14 mouse cellular contexts compared by ENCODE assay signal in the genomic region with DNA sequence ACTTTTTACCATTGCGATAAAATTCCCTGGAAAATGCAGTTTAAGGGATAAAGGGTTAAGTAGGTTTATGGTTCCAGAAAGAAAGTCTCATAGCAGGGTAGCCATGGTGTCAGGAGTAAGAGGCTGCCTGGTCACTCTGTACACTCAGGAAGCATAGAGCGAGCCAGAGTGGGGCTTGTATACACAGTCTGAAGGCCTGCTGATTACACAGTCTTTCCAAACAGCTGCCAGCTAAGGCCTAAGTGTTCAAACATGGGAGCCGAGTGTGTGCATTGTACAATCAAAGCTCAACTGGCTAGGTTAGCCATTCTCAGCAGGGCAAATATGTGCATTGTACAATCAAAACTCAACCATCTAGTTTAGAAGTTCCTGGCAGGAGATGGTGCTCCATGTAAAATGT.
DNase-seq lines count a peak whose midpoint lies in the region; ATAC-seq and TF ChIP-seq lines count a peak whose summit lies in the region.
"Had no signal": no experiment of that assay in that cellular context is flagged by ENCODE, and none has a peak within 500 bp of the region (broad histone marks: within the 10 kb centered on the region; RNA-seq: fewer than 3 reads in every experiment).

No protein-coding gene starts in this region.

- DNase-seq in intestine, embryonic 14.5 days (ENCODE audit: low spot score): peak; percentile 55
- peak; percentile 79 for DNase-seq in stomach, postnatal 0 days (ENCODE audit: low spot score)
- DNase-seq in left cerebral cortex, postnatal 25 days (ENCODE audit: low spot score in 2 of 2): no peak
- no peak for DNase-seq in cerebellum, postnatal 4 days (ENCODE audit: low spot score in 2 of 2)
- no peak for DNase-seq in adrenal gland, adult (ENCODE audit: inconsistent age in 2 of 2, low spot score in 1 of 2)
- DNase-seq: cerebellum, adult 9-10 months; right cerebral cortex, postnatal 14 days; thymus, postnatal 25 days had no signal

- no peak overlapping the region for H3K9ac ChIP-seq in intestine, embryonic 14.5 days (ENCODE audit: low read length)
- H3K9ac ChIP-seq in intestine, postnatal 0 days (ENCODE audit: low read depth, low read length): no peak overlapping the region
- no peak overlapping the region for H3K9ac ChIP-seq in liver, embryonic 12.5 days
- H3K9ac ChIP-seq in lung, embryonic 16.5 days (ENCODE audit: low read length): no peak overlapping the region
- no peak overlapping the region for H3K9ac ChIP-seq in stomach, postnatal 0 days (ENCODE audit: low read length)
- H3K9ac ChIP-seq: embryonic facial prominence, embryonic 12.5 days; kidney, embryonic 15.5 days had no signal

- intact Hi-C loops in left cerebral cortex, postnatal 25 days (cut with DNase I): no loop called here

- no peak for TF ChIP-seq CTCF in intestine, postnatal 0 days (IDR thresholded peaks at IDR 0.05; ENCODE audit: low read depth)
- TF ChIP-seq CTCF in stomach, postnatal 0 days (IDR thresholded peaks at IDR 0.05; ENCODE audit: low read depth): no peak

- no peak for TF ChIP-seq EP300 in stomach, postnatal 0 days (optimal IDR thresholded peaks at IDR 0.05)

- H3K27ac ChIP-seq in intestine, embryonic 14.5 days (ENCODE audit: low read depth): no peak overlapping the region
- no peak overlapping the region for H3K27ac ChIP-seq in intestine, postnatal 0 days (ENCODE audit: low read depth, low read length)
- H3K27ac ChIP-seq in liver, embryonic 12.5 days: no peak overlapping the region
- H3K27ac ChIP-seq in lung, embryonic 16.5 days (ENCODE audit: low read length): peak overlapping the region; percentile 93
- H3K27ac ChIP-seq in stomach, postnatal 0 days (replicated peaks): no peak overlapping the region; the same call in 1 of the 2 replicates
- H3K27ac ChIP-seq: embryonic facial prominence, embryonic 12.5 days; kidney, embryonic 15.5 days had no signal

- no peaks in the 10 kb centered on the region for H3K9me3 ChIP-seq in intestine, embryonic 14.5 days (ENCODE audit: control insufficient read depth, low read length)
- H3K9me3 ChIP-seq in intestine, postnatal 0 days (ENCODE audit: control insufficient read depth): no peaks in the 10 kb centered on the region
- H3K9me3 ChIP-seq in liver, embryonic 12.5 days (replicated peaks): no peaks in the 10 kb centered on the region
- no peaks in the 10 kb centered on the region for H3K9me3 ChIP-seq in lung, embryonic 16.5 days (ENCODE audit: control insufficient read depth, low read length)
- H3K9me3 ChIP-seq in stomach, postnatal 0 days (ENCODE audit: control insufficient read depth, low read length): no peaks in the 10 kb centered on the region
- H3K9me3 ChIP-seq: embryonic facial prominence, embryonic 12.5 days; kidney, embryonic 15.5 days had no signal

- no peaks in the 10 kb centered on the region; the same call in 1 of the 2 replicates for H3K4me1 ChIP-seq in intestine, embryonic 14.5 days (replicated peaks; ENCODE audit: control insufficient read depth, insufficient read depth, low read length)
- H3K4me1 ChIP-seq in intestine, postnatal 0 days (replicated peaks; ENCODE audit: control insufficient read depth, insufficient read depth, low read length): no peaks in the 10 kb centered on the region
- H3K4me1 ChIP-seq in liver, embryonic 12.5 days: no peaks in the 10 kb centered on the region
- peaks cover 5% of the 10 kb centered on the region; the same call in 1 of the 2 replicates for H3K4me1 ChIP-seq in lung, embryonic 16.5 days (replicated peaks; ENCODE audit: control insufficient read depth, insufficient read depth, low read length)
- H3K4me1 ChIP-seq in stomach, postnatal 0 days (replicated peaks; ENCODE audit: control insufficient read depth, insufficient read depth): 0 out of 2 replicates have a peak, but pooled peaks cover 3% of the 10 kb centered on the region
- H3K4me1 ChIP-seq: embryonic facial prominence, embryonic 12.5 days; kidney, embryonic 15.5 days had no signal

- peak; percentile 75; the same call in 1 of the 2 replicates for ATAC-seq in intestine, embryonic 14.5 days (replicated peaks; ENCODE audit: low FRiP score, low TSS enrichment, low read depth)
- no peak for ATAC-seq in intestine, postnatal 0 days
- peak; percentile 83 for ATAC-seq in liver, embryonic 12.5 days
- ATAC-seq in lung, embryonic 16.5 days (ENCODE audit: low read depth): peak; percentile 99
- peak; percentile 100 for ATAC-seq in stomach, postnatal 0 days (ENCODE audit: low FRiP score, low TSS enrichment)
- ATAC-seq: hindbrain, embryonic 16.5 days had no signal

- 27% methylated on average over 3 of the region's 3 CpGs for WGBS in intestine, embryonic 14.5 days
- WGBS in intestine, postnatal 0 days: 32% methylated on average over 3 of the region's 3 CpGs
- 44% methylated on average over 3 of the region's 3 CpGs for WGBS in liver, embryonic 12.5 days (ENCODE audit: insufficient replicate concordance)
- 11% methylated on average over 3 of the region's 3 CpGs for WGBS in lung, embryonic 16.5 days
- WGBS in stomach, postnatal 0 days: 26% methylated on average over 3 of the region's 3 CpGs

- H3K27me3 ChIP-seq in intestine, embryonic 14.5 days (replicated peaks; ENCODE audit: control insufficient read depth, insufficient read depth, low read length): no peaks in the 10 kb centered on the region
- no peaks in the 10 kb centered on the region for H3K27me3 ChIP-seq in intestine, postnatal 0 days (replicated peaks; ENCODE audit: control insufficient read depth, insufficient read depth, low read length)
- no peaks in the 10 kb centered on the region for H3K27me3 ChIP-seq in liver, embryonic 12.5 days (replicated peaks)
- H3K27me3 ChIP-seq in lung, embryonic 16.5 days (ENCODE audit: control insufficient read depth, insufficient read depth, low read depth, low read length): no peaks in the 10 kb centered on the region
- no peaks in the 10 kb centered on the region for H3K27me3 ChIP-seq in stomach, postnatal 0 days (ENCODE audit: control insufficient read depth, insufficient read depth, low read length)
- H3K27me3 ChIP-seq: embryonic facial prominence, embryonic 12.5 days; kidney, embryonic 15.5 days had no signal

- H3K36me3 ChIP-seq in intestine, embryonic 14.5 days (ENCODE audit: control insufficient read depth, insufficient read depth, low read length): no peaks in the 10 kb centered on the region
- H3K36me3 ChIP-seq in intestine, postnatal 0 days (ENCODE audit: control insufficient read depth, insufficient read depth): no peaks in the 10 kb centered on the region
- H3K36me3 ChIP-seq in liver, embryonic 12.5 days: no peaks in the 10 kb centered on the region
- no peaks in the 10 kb centered on the region for H3K36me3 ChIP-seq in lung, embryonic 16.5 days (ENCODE audit: control insufficient read depth, insufficient read depth, low read length)
- no peaks in the 10 kb centered on the region for H3K36me3 ChIP-seq in stomach, postnatal 0 days (ENCODE audit: control insufficient read depth, insufficient read depth, low read length)
- H3K36me3 ChIP-seq: embryonic facial prominence, embryonic 12.5 days; kidney, embryonic 15.5 days had no signal

- no peak overlapping the region for H3K4me2 ChIP-seq in intestine, embryonic 14.5 days (ENCODE audit: low read length)
- H3K4me2 ChIP-seq in intestine, postnatal 0 days (replicated peaks; ENCODE audit: low read depth): no peak overlapping the region
- no peak overlapping the region for H3K4me2 ChIP-seq in liver, embryonic 12.5 days
- 0 out of 2 replicates have a peak overlapping the region, but pooled peaks have one; percentile 16 for H3K4me2 ChIP-seq in lung, embryonic 16.5 days (ENCODE audit: low read depth, low read length)
- no peak overlapping the region for H3K4me2 ChIP-seq in stomach, postnatal 0 days (replicated peaks; ENCODE audit: low read depth)
- H3K4me2 ChIP-seq: embryonic facial prominence, embryonic 12.5 days; kidney, embryonic 15.5 days had no signal

- H3K4me3 ChIP-seq in intestine, embryonic 14.5 days (ENCODE audit: low read depth, low read length): no peak overlapping the region
- H3K4me3 ChIP-seq in intestine, postnatal 0 days (ENCODE audit: low read depth, low read length): no peak overlapping the region
- no peak overlapping the region for H3K4me3 ChIP-seq in liver, embryonic 12.5 days
- H3K4me3 ChIP-seq in lung, embryonic 16.5 days (ENCODE audit: low read length): no peak overlapping the region
- no peak overlapping the region for H3K4me3 ChIP-seq in stomach, postnatal 0 days (ENCODE audit: low read depth, low read length)
- H3K4me3 ChIP-seq: embryonic facial prominence, embryonic 12.5 days; kidney, embryonic 15.5 days had no signal

Comparison
In these comparisons a context has a peak if more than half of its experiments do, and no peak if none do; other contexts are left out.
1. DNase-seq: peak in intestine, embryonic 14.5 days (single experiment) and stomach, postnatal 0 days (single experiment); none in left cerebral cortex, postnatal 25 days (0 of 2), cerebellum, postnatal 4 days (0 of 2) and adrenal gland, adult (0 of 2).